Mouse (Mus musculus) splenic B cell, adult 2 months (primary cell): Measurements from ENCODE around the gene Hp.
A peak's percentile ranks its signal among the peaks of the same experiment; 100 is the strongest.

Source experiments
- DNase-seq: peaks from one replicate; pipeline ENCODE4 v3.0.0-alpha.2; 2011; ENCODE audit warnings: low read depth, low spot score
- H3K27me3 ChIP-seq: 2 replicates; pipeline ENCODE4 v1.6.1; 2012; ENCODE audit warnings: mild to moderate bottlenecking, low read length, moderate library complexity, mixed read lengths; ENCODE audit not compliant: control insufficient read depth, poor library complexity, insufficient read depth, severe bottlenecking
- H3K36me3 ChIP-seq: 2 replicates; pipeline ENCODE4 v1.6.1; 2012; ENCODE audit warnings: mild to moderate bottlenecking, low read length, moderate library complexity, mixed read lengths; ENCODE audit not compliant: control insufficient read depth, poor library complexity, insufficient read depth, severe bottlenecking

The Hp gene

DNA sequence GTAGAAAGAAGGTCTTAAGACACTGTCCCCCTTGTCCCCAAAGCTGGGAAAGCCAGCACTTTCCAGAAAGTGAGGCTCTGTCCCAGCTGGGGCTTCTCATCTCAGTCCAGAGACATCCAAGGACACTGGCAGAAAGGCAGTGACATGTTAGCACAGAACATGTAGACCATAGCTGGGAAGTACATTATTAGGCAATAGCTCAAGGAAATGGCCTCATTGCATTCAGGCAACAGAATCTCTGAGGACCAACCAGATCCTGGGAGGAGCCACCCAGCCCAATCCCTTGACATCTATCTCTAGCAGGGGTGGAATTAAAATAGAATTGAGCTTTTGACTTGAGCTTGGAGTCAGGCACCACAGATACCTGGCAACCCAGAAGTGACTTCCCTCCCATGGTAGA, 6.7 kb upstream of the Hp start:
- no peaks in the 10 kb centered on the region; the same call in 1 of the 2 replicates for H3K27me3 ChIP-seq
- no peaks in the 10 kb centered on the region for H3K36me3 ChIP-seq
- no peak for DNase-seq

DNA sequence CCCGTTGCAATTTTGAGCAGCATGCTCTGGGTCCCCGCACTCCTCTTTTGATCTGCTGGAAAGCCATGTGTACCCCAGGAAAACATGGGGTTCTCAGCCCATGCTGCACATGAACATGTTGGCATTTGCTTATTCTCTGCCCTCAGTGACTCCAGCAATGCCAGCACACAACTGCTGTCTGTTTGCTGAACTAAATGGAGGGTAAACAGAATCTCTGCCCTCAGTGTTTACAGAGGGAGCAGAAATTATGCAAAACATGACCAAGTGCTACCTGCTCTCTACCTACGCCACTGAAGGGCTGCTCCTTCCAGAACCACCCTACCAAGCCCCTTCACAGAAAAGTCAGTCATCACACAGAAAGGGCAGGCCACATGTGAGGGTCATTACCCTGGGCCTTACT, 5.9 kb upstream of the Hp start:
- no peak for DNase-seq
- no peaks in the 10 kb centered on the region; the same call in 1 of the 2 replicates for H3K27me3 ChIP-seq
- H3K36me3 ChIP-seq, result no peaks in the 10 kb centered on the region

DNA sequence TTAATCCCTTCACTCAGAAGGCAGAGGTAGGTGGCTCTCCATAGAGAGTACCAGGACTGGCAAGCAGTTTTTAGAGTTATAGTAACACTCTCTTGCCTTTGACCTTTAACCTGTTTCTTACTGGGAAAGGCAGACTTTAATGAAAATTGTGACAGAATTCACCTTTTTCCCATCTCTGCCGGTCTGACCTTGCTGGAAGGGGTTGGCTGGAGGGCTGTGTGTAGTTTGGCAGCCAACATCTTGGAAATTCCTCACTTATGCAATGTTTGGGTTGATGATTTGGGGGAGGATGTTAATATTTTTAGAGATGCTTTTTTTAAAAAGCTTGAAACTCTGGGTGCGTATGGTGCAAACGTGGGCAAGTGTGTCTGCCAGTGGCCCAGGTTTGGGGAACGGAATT, 5.3 kb upstream of the Hp start:
- no peaks in the 10 kb centered on the region; the same call in 1 of the 2 replicates for H3K27me3 ChIP-seq
- no peaks in the 10 kb centered on the region for H3K36me3 ChIP-seq
- no peak for DNase-seq

- Histone ChIP-seq H3K27me3 (no peaks in the 10 kb centered on the region), H3K36me3 (peaks cover 5% of the 10 kb centered on the region; the same call in 1 of the 2 replicates)
- no peak for DNase-seq
These were observed 2.7 kb downstream of the Hp start for GRCm38 (mm10) chr8:109576311-109576710.

DNA sequence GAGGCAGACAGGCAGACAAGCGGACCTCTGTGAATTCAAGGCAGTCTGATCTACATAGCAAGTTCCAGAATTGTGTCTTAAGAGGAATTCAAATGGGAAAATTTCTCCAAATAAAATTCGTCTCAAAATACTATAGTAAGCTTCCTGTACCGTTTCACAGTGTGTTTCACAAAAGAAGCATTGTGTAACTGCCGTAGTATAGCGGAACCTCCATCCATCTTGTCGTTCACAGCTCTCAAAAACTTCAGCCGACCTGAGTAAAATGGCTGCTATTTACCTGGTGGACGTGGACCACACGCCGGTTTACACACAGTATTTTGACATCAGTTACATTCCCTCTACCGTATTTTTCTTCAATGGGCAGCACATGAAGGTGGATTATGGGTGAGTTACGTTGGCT, 7.8 kb downstream of the Hp start:
- Histone ChIP-seq H3K36me3 (peaks cover 7% of the 10 kb centered on the region; the same call in 1 of the 2 replicates), H3K27me3 (no peaks in the 10 kb centered on the region)
- no peak for DNase-seq

GRCm38 (mm10) chr8:109565498-109566333, 13.3 kb downstream of the Hp start, which contains the start of the genes Dhx38 and Txnl4b:
TSS of gene Dhx38 (minus strand) at chr8:109565861.
TSS of gene Txnl4b (plus strand) at chr8:109565892.
- Histone ChIP-seq H3K36me3 (peaks cover 2% of the 10 kb centered on the region; the same call in 1 of the 2 replicates), H3K27me3 (no peaks in the 10 kb centered on the region)
- peak; percentile 100 for DNase-seq

DNA sequence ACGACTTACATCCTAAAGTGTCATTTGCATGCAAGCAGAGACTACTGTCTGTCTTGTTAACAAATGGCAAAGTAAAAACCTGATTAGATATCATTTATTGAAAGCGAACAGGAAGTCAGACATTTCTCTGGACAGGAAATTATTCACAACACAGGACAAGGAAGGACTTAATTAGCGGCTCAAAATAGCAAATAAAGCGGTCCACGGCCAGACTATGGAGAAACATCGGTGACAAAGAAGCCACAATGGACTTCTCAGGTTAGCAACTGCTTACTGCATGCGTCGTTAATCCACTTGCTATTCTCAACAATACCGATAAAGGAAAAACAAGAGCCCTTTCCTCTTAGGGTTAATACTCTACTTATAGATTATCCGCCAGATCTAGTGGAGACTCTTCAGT, 14.2 kb downstream of the Hp start:
- Histone ChIP-seq H3K27me3 (no peaks in the 10 kb centered on the region), H3K36me3 (no peaks in the 10 kb centered on the region; the same call in 1 of the 2 replicates)
- no peak for DNase-seq

DNA sequence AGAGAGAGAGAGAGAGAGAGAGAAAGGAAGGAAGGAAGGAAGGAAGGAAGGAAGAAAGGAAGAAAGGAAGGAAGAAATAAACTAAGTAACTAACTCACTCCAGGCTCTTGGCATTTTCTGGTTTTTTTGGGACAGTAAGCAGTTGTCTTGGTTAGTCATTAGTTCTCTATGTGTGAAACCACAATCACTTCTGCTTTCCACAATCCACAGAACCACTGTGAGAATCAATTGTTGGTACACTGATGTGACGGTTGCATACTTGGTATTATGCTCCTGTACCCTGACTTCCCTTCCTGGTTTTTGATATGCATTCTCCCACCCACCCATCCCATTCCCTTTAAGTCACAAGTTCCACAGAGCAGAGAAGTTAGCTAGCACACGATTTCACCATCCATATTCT, 15.1 kb downstream of the Hp start:
- Histone ChIP-seq H3K36me3 (peaks cover 2% of the 10 kb centered on the region; the same call in 1 of the 2 replicates), H3K27me3 (no peaks in the 10 kb centered on the region)
- peak; percentile 32 for DNase-seq

- DNase-seq, result peak; percentile 32
- H3K27me3 ChIP-seq, result no peaks in the 10 kb centered on the region
- H3K36me3 ChIP-seq, result peaks cover 24% of the 10 kb centered on the region
These were observed 27.3 kb downstream of the Hp start for GRCm38 (mm10) chr8:109551663-109552062.

- no peaks in the 10 kb centered on the region for H3K27me3 ChIP-seq
- peaks cover 11% of the 10 kb centered on the region for H3K36me3 ChIP-seq
- no peak for DNase-seq
These were observed 34.9 kb downstream of the Hp start for GRCm38 (mm10) chr8:109544049-109544448.

GRCm38 (mm10) chr8:109542748-109543519, 36.0 kb downstream of the Hp start:
- DNase-seq, result no peak
- H3K36me3 ChIP-seq, result peaks cover 5% of the 10 kb centered on the region
- H3K27me3 ChIP-seq, result no peaks in the 10 kb centered on the region

DNA sequence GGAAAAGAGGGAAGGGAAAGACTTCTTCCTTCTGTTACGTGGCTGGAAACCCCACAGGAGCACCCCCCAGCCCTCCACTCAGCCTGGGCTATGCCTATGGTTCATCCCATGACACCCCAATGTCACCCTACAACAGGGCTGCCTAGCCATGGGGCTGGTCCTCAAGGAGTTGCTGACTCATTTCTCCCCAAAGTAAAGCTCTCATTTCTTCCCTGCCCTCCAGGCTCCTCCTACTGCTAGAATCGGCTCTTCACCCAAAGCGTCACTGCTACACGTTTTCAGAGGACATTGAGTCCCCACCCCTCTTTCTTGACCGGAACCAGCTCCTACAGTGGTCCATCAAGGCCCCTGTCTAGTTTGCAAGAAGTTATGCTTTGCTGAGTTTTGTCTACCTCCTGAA, 36.8 kb downstream of the Hp start:
- no peak for DNase-seq
- peaks cover 2% of the 10 kb centered on the region; the same call in 1 of the 2 replicates for H3K36me3 ChIP-seq
- no peaks in the 10 kb centered on the region for H3K27me3 ChIP-seq

DNA sequence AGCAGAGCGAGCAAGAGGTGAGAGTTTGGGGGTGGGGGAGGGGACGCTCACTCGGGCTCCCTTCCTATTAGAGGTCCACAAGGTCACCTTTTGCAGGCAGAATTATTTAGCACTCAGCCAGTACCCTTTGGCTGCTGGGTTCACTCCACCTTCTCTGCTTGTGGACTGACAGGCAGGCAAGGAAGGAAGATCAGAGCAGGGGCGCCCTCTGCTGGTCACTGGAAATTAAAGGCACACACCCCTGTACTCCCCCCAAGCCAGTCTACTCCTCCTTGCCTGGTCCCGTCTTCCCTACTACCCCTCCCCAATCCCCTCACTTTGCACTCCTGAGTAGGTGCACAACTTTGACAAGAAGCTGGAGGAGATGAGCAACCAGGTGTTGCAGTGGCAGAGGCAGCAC, 42.3 kb downstream of the Hp start:
- H3K27me3 ChIP-seq, result no peaks in the 10 kb centered on the region
- H3K36me3 ChIP-seq, result no peaks in the 10 kb centered on the region
- peak; percentile 71 for DNase-seq

DNA sequence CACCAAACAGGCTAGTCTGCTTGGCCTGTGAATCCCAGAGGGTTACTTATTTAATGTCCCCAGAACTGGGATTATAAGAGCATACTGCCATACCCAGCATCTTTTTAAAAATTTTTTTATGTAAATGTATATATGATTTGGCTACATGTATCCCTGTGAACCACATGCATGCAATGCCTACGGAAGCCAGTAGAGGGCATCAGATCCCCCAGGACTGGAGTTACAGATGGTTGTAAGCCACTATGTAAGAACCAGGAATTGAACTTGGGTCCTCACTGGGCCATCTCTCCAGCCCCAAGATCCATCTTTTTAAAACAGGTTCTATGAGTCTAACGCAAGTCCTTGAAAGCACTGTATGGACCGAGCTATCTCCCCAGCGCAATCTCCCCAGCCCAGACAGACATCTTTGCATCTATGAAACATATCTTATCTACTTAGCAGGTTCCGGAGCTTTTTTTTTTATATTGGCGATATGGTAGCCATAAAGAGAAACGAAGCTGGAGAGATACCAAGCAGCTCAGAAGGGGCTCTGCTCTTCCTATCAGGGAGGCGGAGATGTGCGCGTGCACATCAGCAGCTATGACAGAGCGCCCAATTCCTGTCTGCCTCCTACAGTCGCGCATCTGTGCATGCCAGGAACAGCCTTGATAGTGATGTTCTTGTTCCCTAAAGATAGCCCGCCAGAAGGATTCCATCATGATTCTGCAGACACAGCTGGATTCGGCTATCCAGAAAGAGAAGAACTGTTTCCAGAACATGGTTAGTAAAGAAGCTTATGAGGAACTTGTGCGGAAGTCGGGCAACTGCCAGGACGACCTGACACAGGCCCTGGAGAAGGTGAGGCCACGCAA, 43.6 kb downstream of the Hp start:
- peak; percentile 55 for DNase-seq
- no peaks in the 10 kb centered on the region for H3K27me3 ChIP-seq
- H3K36me3 ChIP-seq, result no peaks in the 10 kb centered on the region
